Mouse (Mus musculus) small intestine, adult 2 months (tissue): ENCODE data around the gene Polg. TPM values are rescaled to one million over a fixed set of nuclear protein-coding genes. Genes with fewer than 3 reads are reported as not detected.

Experiments used
- H3K27ac ChIP-seq: fragments of 200-500 bp; 2 replicates; pipeline ENCODE4 v1.5.1; 2012; ENCODE audit warnings: low read depth, low read length, control low read depth, inconsistent platforms; ENCODE audit not compliant: insufficient read depth
- H3K27me3 ChIP-seq: fragments of 200-500 bp; 2 replicates; pipeline ENCODE4 v1.6.1; 2012; ENCODE audit warnings: mild to moderate bottlenecking, moderate library complexity, low read length, inconsistent platforms; ENCODE audit not compliant: control insufficient read depth, insufficient read depth
- H3K36me3 ChIP-seq: fragments of 200-500 bp; 2 replicates; pipeline ENCODE4 v1.6.1; 2012; ENCODE audit warnings: mild to moderate bottlenecking, low read length, control low read depth, inconsistent platforms; ENCODE audit not compliant: control insufficient read depth, insufficient read depth
- H3K4me1 ChIP-seq: fragments of 200-500 bp; 2 replicates; pipeline ENCODE4 v1.6.1; 2012; ENCODE audit warnings: low read length, inconsistent platforms, mixed read lengths; ENCODE audit not compliant: control insufficient read depth, insufficient read depth, insufficient read length
- H3K4me3 ChIP-seq: fragments of 200-500 bp; 2 replicates; pipeline ENCODE4 v1.5.1; 2012; ENCODE audit warnings: low read depth, mild to moderate bottlenecking, control low read depth, inconsistent platforms, low read length, moderate library complexity
- CTCF ChIP-seq: fragments of 200-500 bp; IDR thresholded peaks from 2 replicates; pipeline ENCODE4 v1.5.1; 2012; ENCODE audit warnings: low read depth, mild to moderate bottlenecking, control low read depth, inconsistent platforms, low read length, moderate library complexity, mixed read lengths; ENCODE audit not compliant: insufficient replicate concordance, insufficient read length; ENCODE audit errors: extremely low read depth
- POLR2A ChIP-seq: fragments of 200-500 bp; IDR thresholded peaks from 2 replicates; pipeline ENCODE4 v1.6.1; 2012; ENCODE audit warnings: low read depth, mild to moderate bottlenecking, control low read depth, inconsistent platforms, low read length, moderate library complexity
- WGBS: fragments of 180-500 bp; shearing (Covaris S2); methylation state at CpG from one replicate; pipeline ENCODE4 v1.1.7; 2018; 5-methylcytosine and 5-hydroxymethylcytosine counted together
- polyA plus RNA-seq: library from polyadenylated mRNA; depleted of rRNA; stranded (reverse); fragments of >200 nt; gene quantifications from 2 replicates; pipeline ENCODE4 v1.2.3, GENCODE M21; 2012

Gene Polg
- polyA plus RNA-seq, 1 experiment, result 24.3 TPM

GRCm38 (mm10) chr7:79511181-79511580 lies 45.0 kb upstream of the Polg start:
- TF ChIP-seq CTCF (no peak), POLR2A (no peak)
- Histone ChIP-seq H3K4me1 (peaks cover 2% of the 10 kb centered on the region; the same call in 1 of the 2 replicates), H3K36me3 (no peaks in the 10 kb centered on the region), H3K27me3 (peaks cover 76% of the 10 kb centered on the region), H3K4me3 (no peak overlapping the region), H3K27ac (no peak overlapping the region)
- WGBS, result 25% methylated on average over 7 of the region's 7 CpGs

GRCm38 (mm10) chr7:79510686-79511085 lies 44.5 kb upstream of the Polg start:
- Histone ChIP-seq H3K27me3 (peaks cover 78% of the 10 kb centered on the region), H3K36me3 (no peaks in the 10 kb centered on the region), H3K27ac (no peak overlapping the region), H3K4me1 (peaks cover 2% of the 10 kb centered on the region; the same call in 1 of the 2 replicates), H3K4me3 (no peak overlapping the region)
- WGBS, result 35% methylated on average over 3 of the region's 3 CpGs
- TF ChIP-seq CTCF, result no peak
- TF ChIP-seq POLR2A, result no peak

GRCm38 (mm10) chr7:79509710-79510109 lies 43.5 kb upstream of the Polg start:
- TF ChIP-seq POLR2A (no peak), CTCF (no peak)
- WGBS, result 4% methylated on average over 12 of the region's 12 CpGs
- Histone ChIP-seq H3K4me3 (no peak overlapping the region), H3K27me3 (peaks cover 77% of the 10 kb centered on the region), H3K4me1 (no peaks in the 10 kb centered on the region; the same call in 1 of the 2 replicates), H3K36me3 (no peaks in the 10 kb centered on the region), H3K27ac (no peak overlapping the region)

DNA sequence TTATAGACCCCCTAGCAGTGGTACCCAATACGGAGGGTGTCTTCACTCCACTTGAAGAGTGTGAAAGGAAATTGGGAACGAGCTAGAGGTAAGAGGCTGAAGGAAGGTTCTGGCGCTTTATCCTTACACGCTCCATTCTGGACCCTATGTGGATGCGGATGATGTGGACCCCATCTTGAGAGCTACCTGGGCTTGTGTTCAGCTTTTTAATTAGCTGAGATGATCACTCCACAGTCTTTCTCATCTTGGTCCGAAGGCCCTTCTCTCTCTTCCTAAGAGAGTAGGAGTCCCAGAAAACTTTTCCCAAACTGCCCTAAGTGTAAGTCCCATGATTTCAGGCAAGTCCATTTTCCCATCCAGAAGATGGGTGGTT lies 43.1 kb upstream of the Polg start:
- H3K36me3 ChIP-seq, result no peaks in the 10 kb centered on the region
- whole genome bisulfite sequencing, result 14% methylated on average over 6 of the region's 6 CpGs
- H3K4me3 ChIP-seq, result no peak overlapping the region
- TF ChIP-seq POLR2A (no peak), CTCF (no peak)
- H3K4me1 ChIP-seq, result no peaks in the 10 kb centered on the region; the same call in 1 of the 2 replicates
- peaks cover 76% of the 10 kb centered on the region for H3K27me3 ChIP-seq
- no peak overlapping the region for H3K27ac ChIP-seq

GRCm38 (mm10) chr7:79508280-79509234 lies 42.4 kb upstream of the Polg start:
- TF ChIP-seq CTCF, result no peak
- no peak for TF ChIP-seq POLR2A
- 4% methylated on average over 79 of the region's 79 CpGs for WGBS
- Histone ChIP-seq H3K4me1 (no peaks in the 10 kb centered on the region; the same call in 1 of the 2 replicates), H3K27me3 (peaks cover 76% of the 10 kb centered on the region), H3K36me3 (no peaks in the 10 kb centered on the region), H3K4me3 (no peak overlapping the region), H3K27ac (no peak overlapping the region)

DNA sequence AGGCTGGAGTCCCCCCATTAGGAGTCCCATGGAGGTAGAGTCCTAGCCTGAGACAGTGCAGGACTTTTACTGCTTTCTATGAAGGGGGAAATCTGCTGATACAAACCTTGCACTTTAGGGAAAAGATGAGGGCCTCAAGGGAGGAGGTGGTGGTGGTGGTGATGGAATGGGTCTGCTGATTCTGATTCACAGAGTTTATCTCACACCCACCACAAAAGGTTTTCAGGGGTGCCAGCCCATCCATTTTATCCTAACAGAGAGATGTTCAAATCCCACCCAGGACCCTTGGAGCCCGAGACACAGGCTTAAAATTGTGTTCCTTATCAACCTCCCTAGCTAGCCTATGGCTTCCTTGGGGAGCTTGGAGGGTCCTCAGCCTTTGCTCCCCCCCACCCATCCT lies 41.6 kb upstream of the Polg start:
- H3K27me3 ChIP-seq, result peaks cover 81% of the 10 kb centered on the region
- 19% methylated on average over 1 of the region's 1 CpGs for WGBS
- TF ChIP-seq POLR2A, result no peak
- no peak for TF ChIP-seq CTCF

GRCm38 (mm10) chr7:79507101-79507705 lies 41.0 kb upstream of the Polg start:
- Histone ChIP-seq H3K27me3 (peaks cover 83% of the 10 kb centered on the region), H3K4me3 (no peak overlapping the region), H3K27ac (no peak overlapping the region), H3K36me3 (no peaks in the 10 kb centered on the region), H3K4me1 (no peaks in the 10 kb centered on the region; the same call in 1 of the 2 replicates)
- WGBS, result 3% methylated on average over 11 of the region's 11 CpGs
- TF ChIP-seq CTCF, result no peak
- TF ChIP-seq POLR2A, result no peak

More for the DNA sequence above, 41.6 kb upstream of the Polg start:
- Histone ChIP-seq H3K36me3 (no peaks in the 10 kb centered on the region), H3K4me3 (no peak overlapping the region), H3K27ac (no peak overlapping the region), H3K4me1 (no peaks in the 10 kb centered on the region; the same call in 1 of the 2 replicates)
